Mouse (Mus musculus): ENCODE measurements at regions not wholly inside any gene's neighbourhood (a gene's known extent, or its start where the extent isn't known, plus 50 kb on each side); places are given as distances from the start of the nearest gene placed in this dataset.

DNA sequence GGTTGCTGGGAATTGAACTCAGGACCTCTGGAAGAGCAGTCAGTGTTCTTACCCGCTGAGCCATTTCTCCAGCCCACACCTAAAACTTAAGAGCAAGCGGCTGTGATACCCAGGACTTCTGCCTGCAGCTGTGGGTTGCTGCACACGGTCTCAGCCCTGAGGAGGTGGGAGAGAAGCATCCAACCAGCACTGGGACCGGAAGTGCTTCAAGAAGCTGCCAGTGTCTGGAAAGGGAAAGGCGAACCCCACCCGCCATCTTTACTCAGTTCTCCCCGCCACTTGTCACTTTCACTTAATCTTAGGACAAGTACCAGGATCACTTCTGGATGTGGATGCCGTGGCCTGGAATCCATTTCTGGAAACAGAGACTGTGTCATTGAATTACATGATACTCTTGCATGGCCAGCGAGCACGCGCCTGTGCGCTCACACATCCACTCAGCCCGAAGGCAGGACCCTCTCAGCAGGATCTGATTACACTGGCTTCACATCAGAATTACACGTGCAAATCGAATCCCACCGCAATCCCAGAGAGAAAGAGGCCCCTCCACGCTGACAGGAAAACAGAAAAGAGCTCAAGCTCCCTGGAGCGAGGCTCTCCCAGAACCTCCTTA is 85.9 kb upstream of the Hand1 start:
- TF ChIP-seq CTCF (IDR thresholded peaks at IDR 0.05; ENCODE audit: low read depth, low read length), result no peak
- TF ChIP-seq POLR2A (IDR thresholded peaks at IDR 0.05; ENCODE audit: extremely low read depth, insufficient read depth, low read length), result no peak

Data from liver, adult 2 months (tissue).